Mouse (Mus musculus) limb, embryonic 12.5 days (tissue): ENCODE results near the gene Kiss1r. TPM values are rescaled to one million over a fixed set of nuclear protein-coding genes. Genes with fewer than 3 reads are reported as not detected.

Source experiments
- ATAC-seq: fragments of 200-750 bp; cut with Nextera tagmentation; 2 replicates; pipeline ENCODE4 v1.8.0; 2017; ENCODE audit warnings: low read depth, moderate TSS enrichment; ENCODE audit not compliant: insufficient number of reproducible peaks, insufficient read depth, low FRiP score, low TSS enrichment
- H3K27ac ChIP-seq: fragments of 300-500 bp; sonication (generic); 2 replicates; pipeline ENCODE4 v1.5.1; 2016; ENCODE audit warnings: mild to moderate bottlenecking, moderate library complexity
- H3K27me3 ChIP-seq: fragments of 300-500 bp; sonication (generic); 2 replicates; pipeline ENCODE4 v1.6.1; 2016; ENCODE audit warnings: mild to moderate bottlenecking, moderate library complexity
- H3K36me3 ChIP-seq: fragments of 300-500 bp; sonication (generic); 2 replicates; pipeline ENCODE4 v1.6.1; 2016; ENCODE audit warnings: mild to moderate bottlenecking, moderate library complexity
- H3K4me1 ChIP-seq: fragments of 300-500 bp; sonication (generic); replicated peaks from 2 replicates; pipeline ENCODE4 v1.6.1; 2016
- H3K4me2 ChIP-seq: fragments of 300-500 bp; sonication (generic); 2 replicates; pipeline ENCODE4 v1.6.1; 2016; ENCODE audit warnings: mild to moderate bottlenecking, moderate library complexity
- H3K4me3 ChIP-seq: fragments of 300-500 bp; sonication (generic); replicated peaks from 2 replicates; pipeline ENCODE4 v1.5.1; 2016; ENCODE audit warnings: mild to moderate bottlenecking
- H3K9ac ChIP-seq: fragments of 300-500 bp; sonication (generic); replicated peaks from 2 replicates; pipeline ENCODE4 v1.6.1; 2016; ENCODE audit warnings: mild to moderate bottlenecking, moderate library complexity
- H3K9me3 ChIP-seq: fragments of 300-500 bp; sonication (generic); 2 replicates; pipeline ENCODE4 v1.6.1; 2016; ENCODE audit warnings: mild to moderate bottlenecking, moderate library complexity
- WGBS: fragments of 180-500 bp; shearing (Covaris S2); methylation state at CpG from one replicate; pipeline ENCODE4 v1.1.7; 2016; 5-methylcytosine and 5-hydroxymethylcytosine counted together
- polyA plus RNA-seq: library from polyadenylated mRNA; unstranded; fragments of >200 nt; fragmentation: Nextera tagmentation; extraction: Ambion mirVana; gene quantifications from 2 replicates; pipeline ENCODE4 v1.2.1, GENCODE M21; 2016

The Kiss1r gene
- polyA plus RNA-seq, 1 experiment from 2014 or later, result 1.2 TPM

DNA sequence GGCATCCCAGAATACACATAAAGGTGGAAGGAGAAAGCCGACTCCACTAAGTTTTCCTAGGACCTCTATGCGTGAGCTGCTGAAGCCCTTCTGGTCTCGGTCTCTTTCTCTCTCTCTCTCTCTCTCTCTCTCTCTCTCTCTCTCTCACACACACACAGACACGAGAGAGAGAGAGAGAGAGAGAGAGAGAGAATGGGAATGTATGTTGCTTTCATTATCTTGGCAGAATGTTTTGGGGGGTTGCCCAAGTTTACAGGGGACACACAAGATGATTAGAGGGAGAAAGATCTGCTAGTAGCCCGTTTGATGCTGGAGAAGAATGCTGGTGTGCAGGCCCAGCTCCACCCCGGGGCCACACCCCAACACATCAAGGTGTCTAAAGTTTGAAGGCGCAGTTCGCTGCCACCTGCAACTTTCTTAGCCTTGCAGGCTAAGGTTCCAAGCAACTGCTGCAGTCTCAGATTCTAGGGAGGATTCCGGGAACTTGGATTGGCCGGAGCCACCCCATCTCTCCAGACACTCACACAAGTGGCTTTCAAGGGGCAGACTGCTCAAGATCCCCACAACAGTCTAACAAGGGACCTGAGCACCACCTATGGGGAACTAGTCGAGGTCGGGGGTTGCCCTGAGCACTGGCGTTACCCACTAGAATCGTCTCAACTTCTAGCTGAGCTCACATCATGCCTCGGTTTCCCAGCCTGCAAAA is 9.2 kb downstream of the Kiss1r start:
- Histone ChIP-seq H3K4me3 (peak overlapping the region; percentile 97), H3K4me1 (peaks cover 48% of the 10 kb centered on the region), H3K4me2 (peak overlapping the region; percentile 87), H3K36me3 (peaks cover 7% of the 10 kb centered on the region), H3K9ac (peak overlapping the region; percentile 90), H3K27ac (peak overlapping the region; percentile 97; the same call in 1 of the 2 replicates), H3K9me3 (no peaks in the 10 kb centered on the region; the same call in 1 of the 2 replicates), H3K27me3 (peaks cover 34% of the 10 kb centered on the region)
- WGBS, result 8% methylated on average over 15 of the region's 15 CpGs
- no peak for ATAC-seq

DNA sequence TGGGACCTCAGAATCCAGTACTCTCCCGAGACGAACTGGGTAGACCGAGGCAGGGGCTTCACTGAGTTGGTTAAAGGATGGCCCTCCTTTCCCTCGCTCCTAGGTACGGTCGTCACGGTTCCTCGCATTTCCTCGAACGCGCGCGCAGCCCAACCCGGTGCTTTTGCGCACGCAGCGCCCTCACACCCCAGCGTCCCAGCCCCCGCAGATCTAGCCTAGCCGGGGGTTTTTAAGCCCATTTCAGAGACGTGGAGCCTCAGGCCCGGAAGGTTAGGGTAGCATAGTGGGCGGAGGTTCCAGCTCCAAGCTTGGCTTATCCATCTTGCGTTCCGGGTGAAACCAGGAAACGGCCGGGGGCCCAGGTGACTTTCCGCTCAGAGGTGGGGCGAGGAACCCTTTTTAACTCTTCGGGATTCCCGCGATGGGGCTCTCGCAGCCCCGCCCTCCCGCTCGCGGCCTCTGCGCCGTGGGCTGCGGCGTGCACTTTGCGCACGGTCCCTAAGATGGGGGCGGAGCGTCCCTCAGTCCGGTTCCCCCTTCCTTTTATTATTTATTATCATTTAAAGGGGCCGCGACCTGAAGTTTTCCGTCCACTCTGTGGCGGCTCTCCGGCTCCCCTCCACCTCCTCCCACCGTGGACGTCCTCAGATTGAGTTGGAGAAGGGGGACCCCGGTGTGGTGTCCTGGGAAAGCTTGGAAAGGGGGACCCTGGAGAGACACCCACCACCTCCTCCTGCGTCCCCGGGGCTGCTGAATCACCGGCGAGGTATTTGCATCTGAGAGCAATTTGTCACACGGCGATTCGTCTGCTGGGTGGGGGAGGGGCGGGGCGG is 9.9 kb downstream of the Kiss1r start, which contains the start of gene Arid3a:
Arid3a (plus strand) TSS at position 553 of the 833 bp plus-strand sequence.
- peaks cover 26% of the 10 kb centered on the region for H3K27me3 ChIP-seq
- WGBS, result under 1% methylated on average over 62 of the region's 63 CpGs
- H3K36me3 ChIP-seq, result peaks cover 15% of the 10 kb centered on the region
- H3K9me3 ChIP-seq, result no peaks in the 10 kb centered on the region; the same call in 1 of the 2 replicates
- H3K4me2 ChIP-seq, result peak within 1 kb of the TSS; percentile 87
- peak within 1 kb of the TSS; percentile 97 for H3K27ac ChIP-seq
- peaks cover 46% of the 10 kb centered on the region for H3K4me1 ChIP-seq
- H3K9ac ChIP-seq, result peak within 1 kb of the TSS; percentile 90
- ATAC-seq, result peak; percentile 45
- peak within 1 kb of the TSS; percentile 97 for H3K4me3 ChIP-seq

DNA sequence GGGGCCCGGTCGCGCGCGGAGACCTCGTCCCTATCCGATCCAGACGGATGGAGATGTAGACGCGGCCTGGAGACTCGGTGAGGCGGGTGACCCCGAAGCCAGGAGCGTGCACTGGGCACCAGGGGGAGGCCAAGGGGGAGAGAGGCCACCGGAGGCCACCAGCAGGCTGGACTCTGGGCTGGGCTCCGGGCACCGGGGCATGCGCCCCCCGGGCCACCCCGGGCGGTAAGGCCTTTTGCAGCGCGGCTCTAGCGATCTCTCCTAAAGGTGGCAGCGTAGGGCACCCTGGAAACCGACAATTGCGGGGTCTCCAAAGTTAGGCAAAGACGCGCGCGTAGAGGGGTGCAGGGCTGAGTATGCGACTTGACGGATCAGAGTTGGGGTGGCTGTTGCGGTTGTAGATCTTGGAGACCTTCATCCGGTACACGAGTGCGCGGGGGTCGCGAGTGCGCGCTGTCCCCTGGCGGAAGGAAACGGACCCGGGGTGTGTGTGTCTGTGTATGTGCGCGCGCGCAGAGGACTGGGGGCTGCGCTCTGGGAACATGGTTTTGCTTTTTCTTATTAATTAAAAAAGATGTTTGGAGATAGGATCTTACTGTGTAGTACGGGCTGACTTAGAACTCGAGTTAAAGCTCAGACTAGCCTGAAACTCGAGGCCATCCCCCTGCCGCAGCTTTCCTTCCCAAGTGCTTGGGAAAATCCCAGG is 10.7 kb downstream of the Kiss1r start:
- H3K4me1 ChIP-seq, result peaks cover 52% of the 10 kb centered on the region

DNA sequence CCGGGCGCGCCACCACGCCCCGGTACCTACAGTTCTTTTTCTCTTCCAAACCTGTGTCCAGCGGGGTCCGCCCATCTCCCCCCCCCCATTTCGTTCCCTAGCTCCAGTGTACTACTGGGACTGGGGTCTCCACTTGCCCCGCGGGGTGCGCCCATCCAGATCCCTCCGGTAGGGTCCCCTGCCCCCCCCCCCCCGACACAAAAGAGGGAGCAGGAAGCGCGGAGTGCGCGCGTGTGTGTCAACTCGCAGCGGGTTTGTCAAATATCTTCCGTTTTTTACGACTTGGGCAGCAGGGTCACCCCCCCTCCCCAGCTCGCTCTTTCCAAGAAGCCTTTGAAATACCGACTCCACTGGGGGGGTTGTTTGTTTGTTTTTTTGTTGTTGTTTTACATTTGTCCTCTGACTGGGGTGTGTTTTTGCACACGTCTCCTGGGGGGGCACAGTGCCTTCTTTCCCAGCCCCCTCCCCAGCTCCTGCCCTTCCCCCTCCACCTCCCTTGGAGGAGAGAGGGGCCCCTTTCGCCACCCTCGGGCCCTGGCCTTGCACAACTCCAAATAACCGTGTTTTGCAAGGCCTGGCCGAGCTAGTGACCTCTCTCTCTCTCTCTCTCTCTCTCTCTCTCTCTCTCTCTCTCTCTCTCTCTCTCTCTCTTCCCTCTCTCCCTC is 11.4 kb downstream of the Kiss1r start:
- ATAC-seq, result no peak
- peaks cover 12% of the 10 kb centered on the region for H3K27me3 ChIP-seq
- peak overlapping the region; percentile 97 for H3K4me3 ChIP-seq
- H3K36me3 ChIP-seq, result peaks cover 29% of the 10 kb centered on the region
- peak overlapping the region; percentile 97 for H3K27ac ChIP-seq
- peak overlapping the region; percentile 90 for H3K9ac ChIP-seq
- H3K4me1 ChIP-seq, result peaks cover 59% of the 10 kb centered on the region
- peak overlapping the region; percentile 87 for H3K4me2 ChIP-seq
- WGBS, result under 1% methylated on average over 27 of the region's 29 CpGs
- no peaks in the 10 kb centered on the region for H3K9me3 ChIP-seq

More for the DNA sequence above, 10.7 kb downstream of the Kiss1r start:
- peak overlapping the region; percentile 97 for H3K4me3 ChIP-seq
- no peak; the same call in 1 of the 2 replicates for ATAC-seq
- peaks cover 23% of the 10 kb centered on the region for H3K36me3 ChIP-seq
- H3K27ac ChIP-seq, result peak overlapping the region; percentile 97
- H3K9ac ChIP-seq, result peak overlapping the region; percentile 90
- under 1% methylated on average over 54 of the region's 54 CpGs for WGBS
- no peaks in the 10 kb centered on the region; the same call in 1 of the 2 replicates for H3K9me3 ChIP-seq
- peak overlapping the region; percentile 87 for H3K4me2 ChIP-seq
- H3K27me3 ChIP-seq, result peaks cover 19% of the 10 kb centered on the region

DNA sequence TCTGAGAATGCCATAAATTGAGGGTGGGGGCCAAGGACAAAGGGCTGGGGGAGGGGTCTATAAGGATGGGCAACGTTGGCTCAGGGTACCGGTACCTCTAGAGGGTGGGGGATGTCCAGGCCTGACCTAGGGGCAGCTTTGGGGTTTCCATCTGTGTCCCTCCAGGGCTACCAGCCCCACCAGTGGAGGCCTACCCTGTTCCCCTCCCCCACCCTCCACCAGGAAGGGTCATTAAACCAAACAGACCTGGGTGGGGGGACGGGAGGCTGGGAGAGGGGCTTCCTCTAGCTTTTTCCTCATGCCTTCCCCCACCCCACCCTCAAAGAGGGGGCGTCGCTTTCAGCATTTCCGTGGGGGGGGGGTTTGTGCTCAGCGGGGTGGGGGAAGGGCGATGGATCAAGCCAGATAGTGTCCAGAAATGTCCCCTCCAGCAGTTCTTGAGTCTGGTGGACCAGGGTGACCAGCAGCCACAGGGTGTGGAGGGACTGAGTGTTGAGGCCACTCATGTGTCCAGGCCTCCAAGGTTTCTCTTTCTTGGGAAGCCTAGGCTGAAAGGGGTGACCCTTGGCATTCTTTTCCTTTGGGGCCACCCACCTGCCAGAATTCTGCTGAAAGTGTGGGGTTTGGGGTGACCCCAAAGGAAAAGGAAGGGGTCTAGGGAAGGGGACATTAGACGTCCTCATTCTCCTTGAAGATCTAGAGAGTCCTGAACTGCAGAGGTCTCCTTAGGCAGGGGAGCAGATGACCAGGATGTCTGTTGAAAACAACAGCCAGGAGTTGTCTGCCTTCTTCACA is 12.3 kb downstream of the Kiss1r start:
- Histone ChIP-seq H3K36me3 (peaks cover 39% of the 10 kb centered on the region), H3K4me2 (peak overlapping the region; percentile 87), H3K27ac (peak overlapping the region; percentile 97), H3K4me1 (peaks cover 69% of the 10 kb centered on the region), H3K9ac (peak overlapping the region; percentile 90), H3K4me3 (peak overlapping the region; percentile 97), H3K27me3 (peaks cover 2% of the 10 kb centered on the region), H3K9me3 (no peaks in the 10 kb centered on the region)
- no peak for ATAC-seq
- WGBS, result 9% methylated on average over 9 of the region's 9 CpGs

DNA sequence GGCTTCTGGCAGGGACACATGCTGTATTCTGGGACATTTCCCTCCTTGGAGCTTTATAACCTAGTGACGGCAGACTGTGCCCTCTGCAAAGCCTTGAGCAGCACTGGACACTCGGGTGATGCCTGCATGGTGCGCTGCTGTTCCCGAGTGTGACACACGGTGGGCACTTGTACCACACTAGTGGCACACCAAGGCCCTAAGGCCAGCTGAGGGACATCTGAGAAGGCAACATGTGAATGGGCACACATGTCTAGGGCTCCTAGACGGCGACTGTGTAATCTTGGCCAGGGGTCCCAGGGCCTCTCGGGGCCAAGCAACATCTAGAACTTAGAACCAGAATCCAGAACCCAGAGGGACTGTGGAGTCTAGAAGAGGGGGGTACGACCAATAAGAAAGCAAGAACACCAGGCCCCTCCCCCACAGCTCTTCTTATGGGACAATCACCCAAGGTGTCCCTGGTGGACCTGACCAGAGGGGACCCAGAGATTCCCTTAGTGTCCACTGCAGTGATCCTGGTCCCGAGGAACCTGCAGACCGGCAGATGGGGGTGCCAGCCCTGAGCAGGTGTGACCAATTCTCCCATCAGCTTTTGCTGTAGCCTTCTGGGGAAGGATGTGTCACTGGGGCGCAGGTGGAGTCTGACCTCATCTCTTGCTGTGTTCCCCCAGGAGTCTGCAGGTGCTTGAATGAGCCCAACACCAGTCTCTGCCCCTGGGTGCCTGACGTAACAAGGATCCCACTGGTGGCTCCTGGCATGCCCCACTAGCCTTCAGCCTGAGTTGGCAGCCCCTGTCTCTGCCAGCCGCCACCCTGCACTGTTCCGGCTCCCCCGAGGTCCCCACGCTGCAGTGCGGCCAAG is 13.4 kb downstream of the Kiss1r start:
- no peak for ATAC-seq
- 85% methylated on average over 18 of the region's 18 CpGs for WGBS
- Histone ChIP-seq H3K27me3 (no peaks in the 10 kb centered on the region), H3K36me3 (peaks cover 50% of the 10 kb centered on the region), H3K27ac (peak overlapping the region; percentile 97; the same call in 1 of the 2 replicates), H3K4me3 (0 out of 2 replicates have a peak overlapping the region, but pooled peaks have one; percentile 97), H3K4me1 (peaks cover 79% of the 10 kb centered on the region), H3K9ac (no peak overlapping the region; the same call in 1 of the 2 replicates), H3K4me2 (peak overlapping the region; percentile 87), H3K9me3 (no peaks in the 10 kb centered on the region)

DNA sequence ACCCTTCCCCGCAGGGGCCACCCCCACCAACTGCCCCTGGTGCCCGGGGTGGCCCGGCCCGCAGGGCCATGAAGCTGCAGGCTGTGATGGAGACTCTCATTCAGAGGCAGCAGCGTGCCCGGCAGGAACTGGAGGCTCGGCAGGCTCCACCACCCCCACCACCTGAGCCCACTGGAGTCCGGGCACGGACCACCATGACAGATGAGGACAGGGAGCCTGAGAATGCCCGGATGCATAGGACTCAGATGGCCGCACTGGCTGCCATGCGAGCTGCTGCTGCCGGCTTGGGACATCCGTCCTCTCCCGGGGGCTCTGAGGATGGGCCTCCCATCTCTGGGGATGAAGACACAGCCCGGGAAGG is 14.0 kb downstream of the Kiss1r start:
- no peak for ATAC-seq
- Histone ChIP-seq H3K4me2 (0 out of 2 replicates have a peak overlapping the region, but pooled peaks have one; percentile 17), H3K27ac (no peak overlapping the region), H3K9ac (no peak overlapping the region), H3K4me1 (peaks cover 80% of the 10 kb centered on the region), H3K27me3 (no peaks in the 10 kb centered on the region), H3K36me3 (peaks cover 55% of the 10 kb centered on the region), H3K9me3 (no peaks in the 10 kb centered on the region), H3K4me3 (0 out of 2 replicates have a peak overlapping the region, but pooled peaks have one; percentile 2)
- 87% methylated on average over 16 of the region's 16 CpGs for WGBS

DNA sequence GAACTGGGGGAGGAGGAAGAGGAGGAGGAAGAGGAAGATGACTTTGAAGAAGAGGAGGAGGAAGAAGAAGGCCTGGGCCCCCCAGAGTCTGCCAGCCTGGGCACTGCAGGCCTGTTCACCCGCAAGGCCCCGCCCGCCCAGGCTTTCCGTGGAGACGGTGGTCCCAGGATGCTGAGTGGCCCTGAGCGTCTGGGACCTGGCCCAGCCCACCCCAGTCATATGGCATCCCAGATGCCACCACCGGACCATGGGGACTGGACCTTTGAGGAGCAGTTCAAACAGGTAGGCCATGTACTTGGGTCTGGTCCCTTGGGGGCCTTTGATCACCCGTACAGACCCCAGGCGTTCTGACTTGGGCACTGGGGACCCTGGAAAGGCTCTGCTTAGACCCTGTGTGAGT is 15.0 kb downstream of the Kiss1r start:
- ATAC-seq, result no peak
- Histone ChIP-seq H3K27ac (peak overlapping the region; percentile 82), H3K4me1 (peaks cover 83% of the 10 kb centered on the region), H3K4me2 (no peak overlapping the region), H3K9me3 (no peaks in the 10 kb centered on the region), H3K27me3 (no peaks in the 10 kb centered on the region), H3K36me3 (peaks cover 64% of the 10 kb centered on the region), H3K9ac (peak overlapping the region; percentile 8; the same call in 1 of the 2 replicates), H3K4me3 (no peak overlapping the region)
- 76% methylated on average over 9 of the region's 9 CpGs for WGBS

DNA sequence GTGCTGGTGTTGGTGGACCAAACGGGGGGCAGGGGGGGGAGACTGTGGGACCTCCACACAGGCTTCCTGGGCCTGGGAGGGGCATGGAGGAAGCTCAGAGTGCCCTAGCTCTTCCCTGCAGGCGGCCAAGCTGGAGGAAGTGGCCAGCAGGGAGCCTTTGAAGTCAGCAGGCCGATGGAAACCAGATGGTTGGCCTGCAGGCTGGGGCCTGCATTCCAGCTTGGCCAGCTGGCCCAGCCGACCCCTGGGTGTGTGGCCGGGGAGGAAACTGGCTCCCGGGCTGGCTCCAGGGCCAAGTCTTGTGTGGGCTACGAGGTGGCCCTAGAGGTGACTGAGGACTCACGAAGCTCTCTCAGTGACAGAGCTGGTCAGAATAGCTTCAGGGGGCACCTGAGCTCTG is 16.0 kb downstream of the Kiss1r start:
- 3% methylated on average over 8 of the region's 8 CpGs for WGBS
- H3K4me1 ChIP-seq, result peaks cover 89% of the 10 kb centered on the region
- peaks cover 73% of the 10 kb centered on the region for H3K36me3 ChIP-seq

More for the DNA sequence above, 16.0 kb downstream of the Kiss1r start:
- peak overlapping the region; percentile 30 for H3K4me2 ChIP-seq
- H3K27ac ChIP-seq, result peak overlapping the region; percentile 82
- no peaks in the 10 kb centered on the region for H3K27me3 ChIP-seq
- no peaks in the 10 kb centered on the region for H3K9me3 ChIP-seq
- H3K9ac ChIP-seq, result peak overlapping the region; percentile 35; the same call in 1 of the 2 replicates
- peak overlapping the region; percentile 19; the same call in 1 of the 2 replicates for H3K4me3 ChIP-seq
- no peak for ATAC-seq
